Mouse (Mus musculus): ENCODE measurements around the gene Map7d1.
A peak's percentile ranks its signal among the peaks of the same experiment; 100 is the strongest.

Gene Map7d1

GRCm38 (mm10) chr4:126256131-126256791 lies at the start of gene Map7d1:
Map7d1 (minus strand) TSS chr4:126256343.
- peak; percentile 67 to 81 for DNase-seq (ENCODE audit: low spot score in 2 of 2)

- DNase-seq (ENCODE audit: low spot score in 2 of 2), result no peak
Observed at GRCm38 (mm10) chr4:126305428-126305827, 49.3 kb upstream of the Map7d1 start.

GRCm38 (mm10) chr4:126303877-126304276 lies 47.7 kb upstream of the Map7d1 start:
- DNase-seq (ENCODE audit: low spot score in 2 of 2), result no peak

- no peak for DNase-seq (ENCODE audit: low spot score in 2 of 2)
Observed at GRCm38 (mm10) chr4:126301584-126302309, 45.6 kb upstream of the Map7d1 start.

- DNase-seq (ENCODE audit: low spot score in 2 of 2), result no peak
Observed at GRCm38 (mm10) chr4:126300916-126301583, 44.9 kb upstream of the Map7d1 start.

GRCm38 (mm10) chr4:126296617-126297101 lies 40.5 kb upstream of the Map7d1 start:
- DNase-seq (ENCODE audit: low spot score in 2 of 2), result peak in 1 of 2 experiments; percentile 50

GRCm38 (mm10) chr4:126295937-126296336 lies 39.8 kb upstream of the Map7d1 start:
- no peak for DNase-seq (ENCODE audit: low spot score in 2 of 2)

GRCm38 (mm10) chr4:126295152-126295551 lies 39.0 kb upstream of the Map7d1 start:
- DNase-seq (ENCODE audit: low spot score in 2 of 2), result no peak

- DNase-seq (ENCODE audit: low spot score in 2 of 2), result no peak
Observed at GRCm38 (mm10) chr4:126291196-126291595, 35.1 kb upstream of the Map7d1 start.

GRCm38 (mm10) chr4:126290314-126290713 lies 34.2 kb upstream of the Map7d1 start:
- DNase-seq (ENCODE audit: low spot score in 2 of 2), result no peak

GRCm38 (mm10) chr4:126288085-126288666 lies 32.0 kb upstream of the Map7d1 start:
- DNase-seq (ENCODE audit: low spot score in 2 of 2), result no peak

GRCm38 (mm10) chr4:126287302-126287995 lies 31.3 kb upstream of the Map7d1 start:
- DNase-seq (ENCODE audit: low spot score in 2 of 2), result no peak

GRCm38 (mm10) chr4:126286492-126286891 lies 30.3 kb upstream of the Map7d1 start, which contains the start of gene Col8a2:
Col8a2 (plus strand) TSS chr4:126286793.
- DNase-seq (ENCODE audit: low spot score in 2 of 2), result no peak

GRCm38 (mm10) chr4:126283582-126283981 lies 27.4 kb upstream of the Map7d1 start:
- DNase-seq (ENCODE audit: low spot score in 2 of 2), result no peak

- no peak for DNase-seq (ENCODE audit: low spot score in 2 of 2)
Observed at GRCm38 (mm10) chr4:126281706-126282105, 25.6 kb upstream of the Map7d1 start.

GRCm38 (mm10) chr4:126278961-126279360 lies 22.8 kb upstream of the Map7d1 start:
- DNase-seq (ENCODE audit: low spot score in 2 of 2), result no peak

- DNase-seq (ENCODE audit: low spot score in 2 of 2), result no peak
Observed at GRCm38 (mm10) chr4:126278565-126278915, 22.4 kb upstream of the Map7d1 start.

GRCm38 (mm10) chr4:126277906-126278564 lies 21.9 kb upstream of the Map7d1 start:
- peak in 1 of 2 experiments; percentile 58 for DNase-seq (ENCODE audit: low spot score in 2 of 2)

- peak in 1 of 2 experiments; percentile 49 for DNase-seq (ENCODE audit: low spot score in 2 of 2)
Observed at GRCm38 (mm10) chr4:126275681-126276131, 19.6 kb upstream of the Map7d1 start.

GRCm38 (mm10) chr4:126275081-126275480 lies 18.9 kb upstream of the Map7d1 start:
- DNase-seq (ENCODE audit: low spot score in 2 of 2), result no peak

- DNase-seq (ENCODE audit: low spot score in 2 of 2), result peak in 1 of 2 experiments; percentile 57
Observed at GRCm38 (mm10) chr4:126273753-126274152, 17.6 kb upstream of the Map7d1 start.
